Mouse (Mus musculus) ES-Bruce4 (cell line): Measurements from ENCODE around the gene Casc1.

Source experiments
- CTCF ChIP-seq: IDR thresholded peaks from one replicate; pipeline ENCODE4 v1.8.1; 2011; ENCODE audit warnings: low read depth, low read length
- EP300 ChIP-seq: IDR thresholded peaks from 2 replicates; pipeline ENCODE4 v1.6.1; 2011; ENCODE audit warnings: low read depth, low read length; ENCODE audit not compliant: insufficient read depth
- POLR2A ChIP-seq: IDR thresholded peaks from one replicate; pipeline ENCODE4 v1.8.1; 2011; ENCODE audit warnings: low read length; ENCODE audit not compliant: insufficient read depth

DNA sequence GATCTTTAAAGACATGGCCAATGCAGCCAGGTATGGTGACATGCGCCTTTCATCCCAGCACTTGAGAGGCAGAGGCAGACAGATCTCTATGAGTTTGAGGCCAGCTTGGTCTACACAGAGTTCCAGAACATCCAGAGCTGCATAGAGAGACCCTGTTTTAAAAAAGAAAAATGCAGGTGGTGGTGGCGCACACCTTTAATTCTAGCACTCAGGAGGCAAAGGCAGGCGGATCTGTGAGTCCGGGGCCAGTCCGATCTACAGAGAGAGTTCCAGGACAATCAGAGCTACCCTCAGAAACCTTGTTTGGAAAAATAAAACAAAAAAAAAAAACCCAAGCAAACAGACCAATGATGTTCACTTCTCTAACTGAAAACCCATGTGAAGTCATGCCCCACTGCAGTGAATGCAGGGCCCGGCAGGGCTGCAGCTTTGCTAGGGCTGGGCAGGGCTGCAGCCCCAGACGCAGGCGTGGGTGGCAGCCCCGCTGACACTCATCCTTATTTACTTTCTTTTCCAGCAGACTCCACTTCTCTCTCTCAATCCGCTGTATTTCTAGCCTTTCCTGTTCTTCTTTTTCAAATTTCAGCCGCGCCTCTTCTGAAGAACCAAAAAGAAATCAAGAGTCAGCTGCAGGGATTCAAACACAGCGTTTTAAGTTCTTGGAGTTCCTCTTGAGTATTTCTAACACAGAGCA, 8.2 kb downstream of the Casc1 start:
- TF ChIP-seq CTCF (no peak), POLR2A (no peak), EP300 (no peak)
